18 mouse cellular contexts compared by ENCODE assay signal in the genomic region with DNA sequence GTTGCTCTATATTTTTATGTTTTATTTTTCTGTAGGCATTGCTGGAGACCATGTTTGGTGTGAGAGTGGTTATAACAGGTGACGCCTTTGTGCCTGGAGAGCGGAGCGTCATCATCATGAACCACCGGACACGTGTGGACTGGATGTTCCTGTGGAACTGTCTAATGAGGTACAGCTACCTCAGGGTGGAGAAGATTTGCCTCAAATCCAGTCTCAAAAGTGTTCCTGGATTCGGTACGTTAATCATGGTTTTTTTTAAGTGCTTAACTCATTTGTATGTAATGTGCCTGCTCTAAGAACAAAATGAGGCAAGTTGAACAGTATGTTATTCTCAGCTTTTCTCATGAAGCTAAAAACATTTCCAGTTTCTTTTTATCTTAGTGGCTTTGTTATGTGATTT.
DNase-seq lines count a peak whose midpoint lies in the region; ATAC-seq lines count a peak whose summit lies in the region.
"Had no signal": no experiment of that assay in that cellular context is flagged by ENCODE, and none has a peak within 500 bp of the region (broad histone marks: within the 10 kb centered on the region; RNA-seq: fewer than 3 reads in every experiment).

No protein-coding gene starts in this region.

- no peaks in the 10 kb centered on the region for H3K27me3 ChIP-seq in midbrain, embryonic 11.5 days (ENCODE audit: control insufficient read depth, insufficient read depth, low read length)
- H3K27me3 ChIP-seq in midbrain, embryonic 13.5 days, result no peaks in the 10 kb centered on the region
- H3K27me3 ChIP-seq: forebrain, embryonic 13.5 days; heart, embryonic 15.5 days; hindbrain, embryonic 13.5 days had no signal

- no peak overlapping the region for H3K4me2 ChIP-seq in midbrain, embryonic 11.5 days
- no peak overlapping the region for H3K4me2 ChIP-seq in midbrain, embryonic 13.5 days (replicated peaks)
- H3K4me2 ChIP-seq: forebrain, embryonic 13.5 days; heart, embryonic 11.5 days; heart, embryonic 15.5 days; hindbrain, embryonic 13.5 days had no signal

- H3K4me3 ChIP-seq in midbrain, embryonic 11.5 days (ENCODE audit: low read depth, low read length), result no peak overlapping the region
- no peak overlapping the region for H3K4me3 ChIP-seq in midbrain, embryonic 13.5 days (replicated peaks)
- H3K4me3 ChIP-seq: embryonic facial prominence, embryonic 10.5 days; forebrain, embryonic 13.5 days; heart, embryonic 15.5 days; hindbrain, embryonic 13.5 days had no signal

- H3K4me1 ChIP-seq in midbrain, embryonic 11.5 days (ENCODE audit: control insufficient read depth, insufficient read depth, low read length), result no peaks in the 10 kb centered on the region
- H3K4me1 ChIP-seq in midbrain, embryonic 13.5 days (replicated peaks), result no peaks in the 10 kb centered on the region
- H3K4me1 ChIP-seq: embryonic facial prominence, embryonic 10.5 days; forebrain, embryonic 13.5 days; hindbrain, embryonic 13.5 days had no signal

- WGBS in midbrain, embryonic 11.5 days, result 92% methylated on average over 7 of the region's 7 CpGs
- WGBS in midbrain, embryonic 13.5 days, result 95% methylated on average over 7 of the region's 7 CpGs

- no peaks in the 10 kb centered on the region for H3K9me3 ChIP-seq in midbrain, embryonic 11.5 days (ENCODE audit: control insufficient read depth, low read length)
- H3K9me3 ChIP-seq in midbrain, embryonic 13.5 days, result no peaks in the 10 kb centered on the region
- H3K9me3 ChIP-seq: embryonic facial prominence, embryonic 10.5 days; forebrain, embryonic 13.5 days; heart, embryonic 15.5 days; hindbrain, embryonic 13.5 days had no signal

- no peak for ATAC-seq in midbrain, embryonic 11.5 days (ENCODE audit: low FRiP score)
- ATAC-seq in midbrain, embryonic 13.5 days, result no peak
- ATAC-seq in activated CD4-positive, CD25-positive, alpha-beta regulatory T cell, adult 4 months, result peak; percentile 60
- ATAC-seq: forebrain, embryonic 13.5 days; forebrain, postnatal 0 days; hindbrain, postnatal 0 days had no signal

- peak; percentile 51 for DNase-seq in midbrain, embryonic 11.5 days (ENCODE audit: low spot score, missing footprints)
- DNase-seq in CD4-positive, CD25-positive, alpha-beta regulatory T cell, adult 2 months (ENCODE audit: low read depth, low spot score), result peak; percentile 64
- no peak for DNase-seq in neural tube, embryonic 10.5 days (ENCODE audit: extremely low spot score, low spot score)
- no peak for DNase-seq in right cerebral cortex, postnatal 36 days (ENCODE audit: low spot score in 2 of 2)
- DNase-seq: cerebellum, adult 18-20 months; cerebellum, postnatal 10 days; forebrain, postnatal 0 days; gastrocnemius, postnatal 36 days; heart, adult 18-20 months; heart, postnatal 14 days had no signal

- no peak overlapping the region for H3K9ac ChIP-seq in midbrain, embryonic 11.5 days (ENCODE audit: low read length)
- no peak overlapping the region for H3K9ac ChIP-seq in midbrain, embryonic 13.5 days (replicated peaks)
- H3K9ac ChIP-seq: forebrain, embryonic 13.5 days; forebrain, postnatal 0 days; heart, embryonic 15.5 days; hindbrain, embryonic 13.5 days had no signal

- H3K36me3 ChIP-seq in midbrain, embryonic 11.5 days (ENCODE audit: control insufficient read depth, insufficient read depth, low read length), result no peaks in the 10 kb centered on the region
- H3K36me3 ChIP-seq in midbrain, embryonic 13.5 days, result no peaks in the 10 kb centered on the region

- H3K27ac ChIP-seq in midbrain, embryonic 11.5 days (ENCODE audit: low read depth, low read length), result no peak overlapping the region
- no peak overlapping the region for H3K27ac ChIP-seq in midbrain, embryonic 13.5 days
- H3K27ac ChIP-seq: embryonic facial prominence, embryonic 10.5 days; forebrain, embryonic 13.5 days; heart, embryonic 15.5 days; hindbrain, embryonic 13.5 days; hindbrain, postnatal 0 days had no signal

Comparison
In these comparisons a context has a peak if more than half of its experiments do, and no peak if none do; other contexts are left out.
1. DNase-seq: peak in midbrain, embryonic 11.5 days (single experiment) and CD4-positive, CD25-positive, alpha-beta regulatory T cell, adult 2 months (single experiment); none in neural tube, embryonic 10.5 days (single experiment) and right cerebral cortex, postnatal 36 days (0 of 2).